Mouse (Mus musculus): ENCODE results near the gene Fam240b.

- TF ChIP-seq POLR2A (IDR thresholded peaks at IDR 0.05; ENCODE audit: insufficient read depth, low read depth, low read length) (no peak), CTCF (IDR thresholded peaks at IDR 0.05; ENCODE audit: insufficient read depth, low read depth, low read length) (no peak)
Measured at GRCm38 (mm10) chr13:64445254-64445920, 52.2 kb downstream of the Fam240b start.

Measured in olfactory bulb, adult 2 months (tissue).